Mouse (Mus musculus): ENCODE results near the gene Gad1. TPM values are rescaled to one million over a fixed set of nuclear protein-coding genes. Genes with fewer than 3 reads are reported as not detected.

Gene Gad1
- polyA plus RNA-seq, 1 experiment from 2014 or later: 0.25 TPM

- Histone ChIP-seq H3K9me3 (replicated peaks; ENCODE audit: control insufficient read depth, low read length) (no peaks in the 10 kb centered on the region), H3K4me2 (ENCODE audit: low read depth, low read length) (no peak overlapping the region), H3K27ac (ENCODE audit: low read length) (no peak overlapping the region), H3K9ac (ENCODE audit: low read length) (no peak overlapping the region), H3K4me1 (ENCODE audit: control insufficient read depth, insufficient read depth, low read length) (no peaks in the 10 kb centered on the region), H3K27me3 (ENCODE audit: control insufficient read depth, insufficient read depth, low read length) (no peaks in the 10 kb centered on the region), H3K36me3 (ENCODE audit: control insufficient read depth, insufficient read depth) (no peaks in the 10 kb centered on the region), H3K4me3 (ENCODE audit: low read length) (no peak overlapping the region)
- WGBS: 73% methylated on average over 7 of the region's 7 CpGs
- no peak for ATAC-seq (replicated peaks; ENCODE audit: extremely low read depth, insufficient read depth, low FRiP score)
Measured at GRCm38 (mm10) chr2:70614745-70615351, 62.0 kb downstream of the Gad1 start.

- Histone ChIP-seq H3K36me3 (ENCODE audit: control insufficient read depth, insufficient read depth) (no peaks in the 10 kb centered on the region), H3K4me2 (ENCODE audit: low read depth, low read length) (no peak overlapping the region), H3K9ac (ENCODE audit: low read length) (no peak overlapping the region), H3K27me3 (ENCODE audit: control insufficient read depth, insufficient read depth, low read length) (no peaks in the 10 kb centered on the region), H3K4me1 (ENCODE audit: control insufficient read depth, insufficient read depth, low read length) (no peaks in the 10 kb centered on the region), H3K27ac (ENCODE audit: low read length) (no peak overlapping the region), H3K9me3 (replicated peaks; ENCODE audit: control insufficient read depth, low read length) (no peaks in the 10 kb centered on the region), H3K4me3 (ENCODE audit: low read length) (no peak overlapping the region)
- WGBS: 70% methylated on average over 2 of the region's 2 CpGs
- ATAC-seq (replicated peaks; ENCODE audit: extremely low read depth, insufficient read depth, low FRiP score): no peak
Measured at GRCm38 (mm10) chr2:70616076-70616475, 63.2 kb downstream of the Gad1 start.

- H3K27ac ChIP-seq (ENCODE audit: low read length): no peak overlapping the region
- no peaks in the 10 kb centered on the region for H3K9me3 ChIP-seq (replicated peaks; ENCODE audit: control insufficient read depth, low read length)
- no peak overlapping the region for H3K9ac ChIP-seq (ENCODE audit: low read length)
- ATAC-seq (replicated peaks; ENCODE audit: extremely low read depth, insufficient read depth, low FRiP score): no peak
- no peak overlapping the region for H3K4me2 ChIP-seq (ENCODE audit: low read depth, low read length)
- 50% methylated on average over 3 of the region's 3 CpGs for WGBS
- no peaks in the 10 kb centered on the region for H3K36me3 ChIP-seq (ENCODE audit: control insufficient read depth, insufficient read depth)
- no peaks in the 10 kb centered on the region for H3K27me3 ChIP-seq (ENCODE audit: control insufficient read depth, insufficient read depth, low read length)
- no peaks in the 10 kb centered on the region for H3K4me1 ChIP-seq (ENCODE audit: control insufficient read depth, insufficient read depth, low read length)
- no peak overlapping the region for H3K4me3 ChIP-seq (ENCODE audit: low read length)
Measured at GRCm38 (mm10) chr2:70616617-70617016, 63.7 kb downstream of the Gad1 start.

GRCm38 (mm10) chr2:70619232-70619835 is 66.5 kb downstream of the Gad1 start:
- Histone ChIP-seq H3K9ac (ENCODE audit: low read length) (no peak overlapping the region), H3K36me3 (ENCODE audit: control insufficient read depth, insufficient read depth) (no peaks in the 10 kb centered on the region), H3K9me3 (replicated peaks; ENCODE audit: control insufficient read depth, low read length) (no peaks in the 10 kb centered on the region), H3K4me1 (ENCODE audit: control insufficient read depth, insufficient read depth, low read length) (no peaks in the 10 kb centered on the region), H3K4me2 (ENCODE audit: low read depth, low read length) (no peak overlapping the region), H3K27me3 (ENCODE audit: control insufficient read depth, insufficient read depth, low read length) (no peaks in the 10 kb centered on the region), H3K4me3 (ENCODE audit: low read length) (no peak overlapping the region), H3K27ac (ENCODE audit: low read length) (no peak overlapping the region)
- no peak for ATAC-seq (replicated peaks; ENCODE audit: extremely low read depth, insufficient read depth, low FRiP score)
- WGBS: 90% methylated on average over 6 of the region's 6 CpGs

GRCm38 (mm10) chr2:70620225-70620624 is 67.4 kb downstream of the Gad1 start:
- no peaks in the 10 kb centered on the region for H3K27me3 ChIP-seq (ENCODE audit: control insufficient read depth, insufficient read depth, low read length)
- H3K4me3 ChIP-seq (ENCODE audit: low read length): no peak overlapping the region
- WGBS: 35% methylated on average over 6 of the region's 6 CpGs
- H3K4me1 ChIP-seq (ENCODE audit: control insufficient read depth, insufficient read depth, low read length): no peaks in the 10 kb centered on the region
- H3K36me3 ChIP-seq (ENCODE audit: control insufficient read depth, insufficient read depth): no peaks in the 10 kb centered on the region
- no peak overlapping the region for H3K27ac ChIP-seq (ENCODE audit: low read length)
- no peaks in the 10 kb centered on the region for H3K9me3 ChIP-seq (replicated peaks; ENCODE audit: control insufficient read depth, low read length)
- ATAC-seq (replicated peaks; ENCODE audit: extremely low read depth, insufficient read depth, low FRiP score): no peak
- H3K4me2 ChIP-seq (ENCODE audit: low read depth, low read length): no peak overlapping the region
- H3K9ac ChIP-seq (ENCODE audit: low read length): no peak overlapping the region

GRCm38 (mm10) chr2:70622244-70622643 is 69.4 kb downstream of the Gad1 start:
- 77% methylated on average over 4 of the region's 4 CpGs for WGBS
- no peaks in the 10 kb centered on the region for H3K9me3 ChIP-seq (replicated peaks; ENCODE audit: control insufficient read depth, low read length)
- H3K36me3 ChIP-seq (ENCODE audit: control insufficient read depth, insufficient read depth): no peaks in the 10 kb centered on the region
- no peaks in the 10 kb centered on the region for H3K4me1 ChIP-seq (ENCODE audit: control insufficient read depth, insufficient read depth, low read length)
- no peak overlapping the region for H3K4me3 ChIP-seq (ENCODE audit: low read length)
- H3K27me3 ChIP-seq (ENCODE audit: control insufficient read depth, insufficient read depth, low read length): no peaks in the 10 kb centered on the region
- no peak for ATAC-seq (replicated peaks; ENCODE audit: extremely low read depth, insufficient read depth, low FRiP score)
- H3K27ac ChIP-seq (ENCODE audit: low read length): no peak overlapping the region
- H3K4me2 ChIP-seq (ENCODE audit: low read depth, low read length): no peak overlapping the region
- no peak overlapping the region for H3K9ac ChIP-seq (ENCODE audit: low read length)

GRCm38 (mm10) chr2:70625761-70626160 is 72.9 kb downstream of the Gad1 start:
- Histone ChIP-seq H3K36me3 (ENCODE audit: control insufficient read depth, insufficient read depth) (no peaks in the 10 kb centered on the region), H3K4me1 (ENCODE audit: control insufficient read depth, insufficient read depth, low read length) (0 out of 2 replicates have a peak, but pooled peaks cover 6% of the 10 kb centered on the region), H3K27ac (ENCODE audit: low read length) (no peak overlapping the region), H3K9ac (ENCODE audit: low read length) (no peak overlapping the region), H3K9me3 (replicated peaks; ENCODE audit: control insufficient read depth, low read length) (no peaks in the 10 kb centered on the region), H3K4me2 (ENCODE audit: low read depth, low read length) (no peak overlapping the region), H3K27me3 (ENCODE audit: control insufficient read depth, insufficient read depth, low read length) (no peaks in the 10 kb centered on the region), H3K4me3 (ENCODE audit: low read length) (no peak overlapping the region)
- WGBS: 56% methylated on average over 7 of the region's 7 CpGs
- ATAC-seq (replicated peaks; ENCODE audit: extremely low read depth, insufficient read depth, low FRiP score): no peak

GRCm38 (mm10) chr2:70628397-70628796 is 75.5 kb downstream of the Gad1 start:
- Histone ChIP-seq H3K4me1 (ENCODE audit: control insufficient read depth, insufficient read depth, low read length) (0 out of 2 replicates have a peak, but pooled peaks cover 6% of the 10 kb centered on the region), H3K4me2 (ENCODE audit: low read depth, low read length) (no peak overlapping the region), H3K27ac (ENCODE audit: low read length) (no peak overlapping the region), H3K9ac (ENCODE audit: low read length) (no peak overlapping the region), H3K9me3 (replicated peaks; ENCODE audit: control insufficient read depth, low read length) (no peaks in the 10 kb centered on the region), H3K4me3 (ENCODE audit: low read length) (no peak overlapping the region), H3K27me3 (ENCODE audit: control insufficient read depth, insufficient read depth, low read length) (no peaks in the 10 kb centered on the region), H3K36me3 (ENCODE audit: control insufficient read depth, insufficient read depth) (no peaks in the 10 kb centered on the region)
- ATAC-seq (replicated peaks; ENCODE audit: extremely low read depth, insufficient read depth, low FRiP score): no peak
- whole genome bisulfite sequencing: 76% methylated on average over 12 of the region's 12 CpGs

GRCm38 (mm10) chr2:70629339-70629761 is 76.5 kb downstream of the Gad1 start:
- Histone ChIP-seq H3K4me3 (ENCODE audit: low read length) (peak overlapping the region; percentile 34), H3K9ac (ENCODE audit: low read length) (no peak overlapping the region), H3K27me3 (ENCODE audit: control insufficient read depth, insufficient read depth, low read length) (no peaks in the 10 kb centered on the region), H3K4me1 (ENCODE audit: control insufficient read depth, insufficient read depth, low read length) (0 out of 2 replicates have a peak, but pooled peaks cover 6% of the 10 kb centered on the region), H3K36me3 (ENCODE audit: control insufficient read depth, insufficient read depth) (no peaks in the 10 kb centered on the region), H3K4me2 (ENCODE audit: low read depth, low read length) (peak overlapping the region; percentile 57), H3K27ac (ENCODE audit: low read length) (no peak overlapping the region), H3K9me3 (replicated peaks; ENCODE audit: control insufficient read depth, low read length) (no peaks in the 10 kb centered on the region)
- peak; percentile 80; the same call in 1 of the 2 replicates for ATAC-seq (replicated peaks; ENCODE audit: extremely low read depth, insufficient read depth, low FRiP score)
- 13% methylated on average over 10 of the region's 10 CpGs for WGBS

Data from heart, embryonic 16.5 days (tissue).